Mouse (Mus musculus) intestine, embryonic 16.5 days (tissue): ENCODE data around the gene Olfr641. TPM values are rescaled to one million over a fixed set of nuclear protein-coding genes. Genes with fewer than 3 reads are reported as not detected.

ENCODE experiments used
- ATAC-seq: fragments of 200-750 bp; cut with Nextera tagmentation; 2 replicates; pipeline ENCODE4 v1.8.0; 2017; ENCODE audit warnings: moderate TSS enrichment, moderate library complexity
- H3K27ac ChIP-seq: fragments of 300-500 bp; sonication (generic); 2 replicates; pipeline ENCODE4 v1.5.1; 2014; ENCODE audit warnings: mild to moderate bottlenecking, low read length
- H3K27me3 ChIP-seq: fragments of 300-500 bp; sonication (generic); replicated peaks from 2 replicates; pipeline ENCODE4 v1.6.1; 2014; ENCODE audit warnings: low read length, control low read depth, mixed read lengths; ENCODE audit not compliant: control insufficient read depth, insufficient read depth
- H3K36me3 ChIP-seq: fragments of 300-500 bp; sonication (generic); 2 replicates; pipeline ENCODE4 v1.6.1; 2014; ENCODE audit warnings: low read length, control low read depth; ENCODE audit not compliant: control insufficient read depth, insufficient read depth
- H3K4me1 ChIP-seq: fragments of 300-500 bp; sonication (generic); 2 replicates; pipeline ENCODE4 v1.6.1; 2014; ENCODE audit warnings: low read length, control low read depth, mixed read lengths; ENCODE audit not compliant: control insufficient read depth, insufficient read depth
- H3K4me2 ChIP-seq: fragments of 300-500 bp; sonication (generic); 2 replicates; pipeline ENCODE4 v1.6.1; 2014; ENCODE audit warnings: low read depth, low read length, control low read depth
- H3K4me3 ChIP-seq: fragments of 300-500 bp; sonication (generic); 2 replicates; pipeline ENCODE4 v1.5.1; 2014; ENCODE audit warnings: mild to moderate bottlenecking, low read length
- H3K9ac ChIP-seq: fragments of 300-500 bp; sonication (generic); 2 replicates; pipeline ENCODE4 v1.6.1; 2014; ENCODE audit warnings: low read depth, low read length
- H3K9me3 ChIP-seq: fragments of 300-500 bp; sonication (generic); 2 replicates; pipeline ENCODE4 v1.6.1; 2016; ENCODE audit warnings: low read length, control low read depth; ENCODE audit not compliant: control insufficient read depth
- WGBS: fragments of 180-500 bp; shearing (Covaris S2); extraction: QIAGEN DNeasy Blood & Tissue Kit; methylation state at CpG from one replicate; pipeline ENCODE4 v1.1.7; 2014; 5-methylcytosine and 5-hydroxymethylcytosine counted together
- polyA plus RNA-seq: library from polyadenylated mRNA; unstranded; fragments of >200 nt; fragmentation: Nextera tagmentation; extraction: Ambion mirVana; gene quantifications from 2 replicates; pipeline ENCODE4 v1.2.1, GENCODE M21; 2015

Olfr641 gene
- polyA plus RNA-seq, 1 experiment from 2014 or later: not detected

GRCm38 (mm10) chr7:104059215-104059614, 24.0 kb downstream of the Olfr641 start:
- Histone ChIP-seq H3K9ac (no peak overlapping the region), H3K4me2 (no peak overlapping the region), H3K27me3 (no peaks in the 10 kb centered on the region), H3K4me1 (no peaks in the 10 kb centered on the region), H3K9me3 (no peaks in the 10 kb centered on the region), H3K36me3 (no peaks in the 10 kb centered on the region), H3K4me3 (no peak overlapping the region), H3K27ac (no peak overlapping the region)
- no peak for ATAC-seq
- 84% methylated on average over 1 of the region's 1 CpGs for WGBS

- H3K27ac ChIP-seq: no peak within 1 kb of the TSS
- no peaks in the 10 kb centered on the region for H3K27me3 ChIP-seq
- no peak for ATAC-seq
- H3K9me3 ChIP-seq: no peaks in the 10 kb centered on the region
- no peaks in the 10 kb centered on the region for H3K4me1 ChIP-seq
- no peak within 1 kb of the TSS for H3K4me3 ChIP-seq
- no peak within 1 kb of the TSS for H3K9ac ChIP-seq
- H3K4me2 ChIP-seq: no peak within 1 kb of the TSS
- H3K36me3 ChIP-seq: no peaks in the 10 kb centered on the region
- WGBS: 56% methylated on average over 2 of the region's 2 CpGs
Observed at GRCm38 (mm10) chr7:104061345-104061744, 26.1 kb downstream of the Olfr641 start, which contains the start of gene 4930516K23Rik. TSS of gene 4930516K23Rik (minus strand) at chr7:104061445.

- no peak within 1 kb of the TSS for H3K9ac ChIP-seq
- ATAC-seq: no peak
- no peak within 1 kb of the TSS for H3K4me3 ChIP-seq
- H3K27ac ChIP-seq: no peak within 1 kb of the TSS
- H3K4me1 ChIP-seq: no peaks in the 10 kb centered on the region
- no peaks in the 10 kb centered on the region for H3K27me3 ChIP-seq
- no peak within 1 kb of the TSS for H3K4me2 ChIP-seq
- 76% methylated on average over 2 of the region's 2 CpGs for WGBS
- no peaks in the 10 kb centered on the region for H3K9me3 ChIP-seq
- H3K36me3 ChIP-seq: no peaks in the 10 kb centered on the region
Observed at GRCm38 (mm10) chr7:104071769-104072168, 36.5 kb downstream of the Olfr641 start, which contains the start of gene Olfr644. TSS of gene Olfr644 (minus strand) at chr7:104071869.

GRCm38 (mm10) chr7:104085365-104085764, 50.1 kb downstream of the Olfr641 start, which contains the start of gene Olfr645:
TSS of gene Olfr645 (minus strand) at chr7:104085465.
- no peaks in the 10 kb centered on the region for H3K9me3 ChIP-seq
- H3K9ac ChIP-seq: no peak within 1 kb of the TSS
- H3K4me3 ChIP-seq: no peak within 1 kb of the TSS
- no peak for ATAC-seq
- no peaks in the 10 kb centered on the region for H3K27me3 ChIP-seq
- 75% methylated on average over 1 of the region's 1 CpGs for WGBS
- no peak within 1 kb of the TSS for H3K27ac ChIP-seq
- no peaks in the 10 kb centered on the region for H3K36me3 ChIP-seq
- no peaks in the 10 kb centered on the region for H3K4me1 ChIP-seq
- H3K4me2 ChIP-seq: no peak within 1 kb of the TSS

Other genes starting within 250 kb of the Olfr641 start
- not detected in 2 replicates for gene Olfr67, start 243.6 kb upstream of the Olfr641 start, polyA plus RNA-seq
- gene Hbb-bt, start 221.4 kb upstream of the Olfr641 start, polyA plus RNA-seq: 1,955 and 2,476 TPM in 2 replicates
- gene Hbb-bs, start 207.3 kb upstream of the Olfr641 start, polyA plus RNA-seq: 6,207 and 7,496 TPM in 2 replicates
- not detected in 2 replicates for gene Hbb-bh2, start 194.9 kb upstream of the Olfr641 start, polyA plus RNA-seq
- 0.64 and 1.2 TPM in 2 replicates for gene Hbb-bh1, start 192.3 kb upstream of the Olfr641 start, polyA plus RNA-seq
- gene Hbb-y, start 182.2 kb upstream of the Olfr641 start, polyA plus RNA-seq: 30.0 and 42.2 TPM in 2 replicates
- gene Olfr66, start 149.2 kb upstream of the Olfr641 start, polyA plus RNA-seq: not detected in 2 replicates
- gene Olfr64, start 141.0 kb upstream of the Olfr641 start, polyA plus RNA-seq: not detected in 2 replicates
- gene Olfr65, start 132.0 kb upstream of the Olfr641 start, polyA plus RNA-seq: not detected in 2 replicates
- gene Olfr631, start 106.6 kb upstream of the Olfr641 start, polyA plus RNA-seq: not detected in 2 replicates
- gene Olfr632, start 101.1 kb upstream of the Olfr641 start, polyA plus RNA-seq: not detected in 2 replicates
- gene Olfr633, start 91.0 kb upstream of the Olfr641 start, polyA plus RNA-seq: not detected in 2 replicates
- gene Olfr635, start 64.3 kb upstream of the Olfr641 start, polyA plus RNA-seq: not detected in 2 replicates
- not detected in 2 replicates for gene Olfr638, start 36.7 kb upstream of the Olfr641 start, polyA plus RNA-seq
- gene Olfr639, start 18.1 kb upstream of the Olfr641 start, polyA plus RNA-seq: not detected in 2 replicates
- not detected in 2 replicates for gene Olfr640, start 9.9 kb upstream of the Olfr641 start, polyA plus RNA-seq
- not detected in 2 replicates for gene Olfr642, start 17.2 kb downstream of the Olfr641 start, polyA plus RNA-seq
- gene 4930516K23Rik, start 26.0 kb downstream of the Olfr641 start, polyA plus RNA-seq: not detected in 2 replicates
- not detected in 2 replicates for gene Olfr644, start 36.4 kb downstream of the Olfr641 start, polyA plus RNA-seq
- not detected in 2 replicates for gene Olfr645, start 50.0 kb downstream of the Olfr641 start, polyA plus RNA-seq
- gene Olfr646, start 69.4 kb downstream of the Olfr641 start, polyA plus RNA-seq: not detected in 2 replicates
- not detected in 2 replicates for gene Ubqln5, start 94.4 kb downstream of the Olfr641 start, polyA plus RNA-seq
- gene Olfr643, start 102.0 kb downstream of the Olfr641 start, polyA plus RNA-seq: not detected in 2 replicates
- gene Ubqln3, start 107.8 kb downstream of the Olfr641 start, polyA plus RNA-seq: not detected in 2 replicates
- not detected in 2 replicates for gene Ubqlnl, start 115.1 kb downstream of the Olfr641 start, polyA plus RNA-seq
- gene Olfm5, start 129.4 kb downstream of the Olfr641 start, polyA plus RNA-seq: not detected in 2 replicates
- gene Olfr648, start 147.9 kb downstream of the Olfr641 start, polyA plus RNA-seq: 0.11 and 0.20 TPM in 2 replicates
- not detected in 2 replicates for gene Olfr649, start 160.5 kb downstream of the Olfr641 start, polyA plus RNA-seq
- 0.78 and 1.2 TPM in 2 replicates for gene Trim6, start 183.3 kb downstream of the Olfr641 start, polyA plus RNA-seq
- 2.0 and 2.6 TPM in 2 replicates for gene Trim34a, start 209.0 kb downstream of the Olfr641 start, polyA plus RNA-seq